Mouse (Mus musculus) midbrain, postnatal 0 days (tissue): ENCODE measurements around the gene Tbc1d10b. TPM values are rescaled to one million over a fixed set of nuclear protein-coding genes. Genes with fewer than 3 reads are reported as not detected.

Experiments used
- ATAC-seq: fragments of 200-750 bp; cut with Nextera tagmentation; 2 replicates; pipeline ENCODE4 v1.8.0; 2017; ENCODE audit warnings: moderate number of reproducible peaks, mild to moderate bottlenecking, moderate TSS enrichment, moderate library complexity; ENCODE audit not compliant: low FRiP score
- DNase-seq: peaks from one replicate; pipeline ENCODE4 v3.0.0-alpha.2; 2015; ENCODE audit warnings: low spot score
- H3K27ac ChIP-seq: fragments of 300-500 bp; sonication (generic); 2 replicates; pipeline ENCODE4 v1.5.1; 2014; ENCODE audit warnings: low read depth, mild to moderate bottlenecking, low read length, mixed read lengths
- H3K27me3 ChIP-seq: fragments of 300-500 bp; sonication (generic); 2 replicates; pipeline ENCODE4 v1.6.1; 2014; ENCODE audit warnings: low read length, control low read depth, mixed read lengths; ENCODE audit not compliant: insufficient read depth
- H3K36me3 ChIP-seq: fragments of 300-500 bp; sonication (generic); 2 replicates; pipeline ENCODE4 v1.6.1; 2014; ENCODE audit warnings: low read length, control low read depth, mixed read lengths; ENCODE audit not compliant: insufficient read depth
- H3K4me1 ChIP-seq: fragments of 300-500 bp; sonication (generic); 2 replicates; pipeline ENCODE4 v1.6.1; 2014; ENCODE audit warnings: mild to moderate bottlenecking, control low read depth, antibody characterized with exemption, low read length, mixed read lengths; ENCODE audit not compliant: insufficient read depth
- H3K4me2 ChIP-seq: fragments of 300-500 bp; sonication (generic); 2 replicates; pipeline ENCODE4 v1.6.1; 2014; ENCODE audit warnings: low read depth, mild to moderate bottlenecking, low read length, mixed read lengths; ENCODE audit not compliant: poor library complexity, severe bottlenecking
- H3K4me3 ChIP-seq: fragments of 300-500 bp; sonication (generic); 2 replicates; pipeline ENCODE4 v1.5.1; 2014; ENCODE audit warnings: low read depth, mild to moderate bottlenecking, low read length, moderate library complexity
- H3K9ac ChIP-seq: fragments of 300-500 bp; sonication (generic); replicated peaks from 2 replicates; pipeline ENCODE4 v1.6.1; 2014; ENCODE audit warnings: mild to moderate bottlenecking, low read length, moderate library complexity, mixed read lengths; ENCODE audit not compliant: poor library complexity, severe bottlenecking
- H3K9me3 ChIP-seq: fragments of 300-500 bp; sonication (generic); 2 replicates; pipeline ENCODE4 v1.6.1; 2016; ENCODE audit warnings: low read length, control low read depth
- CTCF ChIP-seq: IDR thresholded peaks from 2 replicates; pipeline ENCODE4 v1.5.1; 2016; ENCODE audit warnings: antibody characterized with exemption, mild to moderate bottlenecking
- WGBS: fragments of 180-500 bp; shearing (Covaris S2); extraction: QIAGEN DNeasy Blood & Tissue Kit; methylation state at CpG from one replicate; pipeline ENCODE4 v1.1.7; 2014; 5-methylcytosine and 5-hydroxymethylcytosine counted together
- polyA plus RNA-seq: library from polyadenylated mRNA; unstranded; fragments of >200 nt; fragmentation: Nextera tagmentation; extraction: Ambion mirVana; gene quantifications from 2 replicates; pipeline ENCODE4 v1.2.1, GENCODE M21; 2015
- total RNA-seq: library from RNA; depleted of rRNA; stranded (reverse); fragments of >200 nt; gene quantifications from 2 replicates; pipeline ENCODE4 v1.2.3, GENCODE M21; 2014; rRNA removed

Gene Tbc1d10b
- total and polyA plus RNA-seq, 2 experiments from 2014 or later, result 28.7 to 72.3 TPM

- no peak for TF ChIP-seq CTCF
- Histone ChIP-seq H3K4me3 (no peak overlapping the region), H3K9me3 (no peaks in the 10 kb centered on the region), H3K4me2 (no peak overlapping the region), H3K9ac (no peak overlapping the region), H3K27ac (no peak overlapping the region), H3K4me1 (no peaks in the 10 kb centered on the region), H3K36me3 (no peaks in the 10 kb centered on the region), H3K27me3 (no peaks in the 10 kb centered on the region)
- ATAC-seq, result no peak
- DNase-seq, result no peak
- 84% methylated on average over 4 of the region's 4 CpGs for WGBS
Measured at GRCm38 (mm10) chr7:127157548-127157947, 50.7 kb downstream of the Tbc1d10b start.

DNA sequence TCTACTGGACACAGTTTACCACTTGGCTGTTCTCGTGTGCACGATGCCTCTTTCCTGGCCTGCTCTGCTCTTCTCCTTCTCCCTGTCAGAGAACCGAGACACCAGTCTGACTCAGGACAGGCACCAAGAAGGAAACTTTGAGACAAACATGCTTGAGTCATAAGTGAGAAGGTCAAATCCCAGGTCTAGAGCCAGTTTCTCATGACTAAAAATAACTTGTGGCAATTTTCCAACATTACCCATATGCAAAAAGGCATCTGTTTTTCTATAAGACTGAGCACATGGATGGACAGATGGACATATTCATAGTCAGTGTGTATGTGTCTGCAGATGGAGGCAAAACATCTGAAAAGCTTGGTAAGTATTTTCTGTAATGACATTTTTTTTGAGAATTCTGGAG lies 54.8 kb downstream of the Tbc1d10b start:
- no peak overlapping the region for H3K4me3 ChIP-seq
- 89% methylated on average over 3 of the region's 3 CpGs for WGBS

GRCm38 (mm10) chr7:127152464-127152863 lies 55.8 kb downstream of the Tbc1d10b start:
- H3K9ac ChIP-seq, result no peak overlapping the region
- no peaks in the 10 kb centered on the region for H3K9me3 ChIP-seq
- H3K4me1 ChIP-seq, result no peaks in the 10 kb centered on the region
- DNase-seq, result no peak
- H3K36me3 ChIP-seq, result no peaks in the 10 kb centered on the region
- no peak overlapping the region for H3K27ac ChIP-seq
- no peak for TF ChIP-seq CTCF
- no peak for ATAC-seq
- H3K4me2 ChIP-seq, result no peak overlapping the region
- WGBS, result 91% methylated on average over 6 of the region's 6 CpGs
- no peaks in the 10 kb centered on the region for H3K27me3 ChIP-seq
- H3K4me3 ChIP-seq, result no peak overlapping the region

More for the DNA sequence above, 54.8 kb downstream of the Tbc1d10b start:
- no peak for ATAC-seq
- Histone ChIP-seq H3K27me3 (no peaks in the 10 kb centered on the region), H3K4me2 (no peak overlapping the region), H3K9ac (no peak overlapping the region), H3K4me1 (no peaks in the 10 kb centered on the region), H3K36me3 (no peaks in the 10 kb centered on the region), H3K27ac (no peak overlapping the region), H3K9me3 (no peaks in the 10 kb centered on the region)
- no peak for TF ChIP-seq CTCF
- no peak for DNase-seq

GRCm38 (mm10) chr7:127147901-127148300 lies 60.4 kb downstream of the Tbc1d10b start:
- WGBS, result 76% methylated on average over 3 of the region's 3 CpGs
- H3K27ac ChIP-seq, result no peak overlapping the region
- no peak overlapping the region for H3K4me3 ChIP-seq

More at GRCm38 (mm10) chr7:127147901-127148300, 60.4 kb downstream of the Tbc1d10b start:
- H3K27me3 ChIP-seq, result no peaks in the 10 kb centered on the region
- no peak for TF ChIP-seq CTCF
- DNase-seq, result no peak
- no peak overlapping the region for H3K4me2 ChIP-seq
- H3K36me3 ChIP-seq, result no peaks in the 10 kb centered on the region
- no peak overlapping the region for H3K9ac ChIP-seq
- no peak for ATAC-seq
- H3K4me1 ChIP-seq, result no peaks in the 10 kb centered on the region
- no peaks in the 10 kb centered on the region for H3K9me3 ChIP-seq

Other genes starting within 250 kb of the Tbc1d10b start
- 193 and 244 TPM in 2 replicates for gene Cdipt, start 232.6 kb downstream of the Tbc1d10b start, total RNA-seq
- gene Cdipt, start 232.6 kb downstream of the Tbc1d10b start, polyA plus RNA-seq, result 142 and 157 TPM in 2 replicates
- not detected in 2 replicates for gene Cdiptos, start 232.4 kb downstream of the Tbc1d10b start, total RNA-seq
- 0.72 and 0.79 TPM in 2 replicates for gene Cdiptos, start 232.4 kb downstream of the Tbc1d10b start, polyA plus RNA-seq
- gene Mvp, start 193.8 kb downstream of the Tbc1d10b start, total RNA-seq, result 4.2 and 7.2 TPM in 2 replicates
- gene Mvp, start 193.8 kb downstream of the Tbc1d10b start, polyA plus RNA-seq, result 3.9 and 4.4 TPM in 2 replicates
- 2.4 TPM in 1 of 2 replicates, not detected in the other for gene Pagr1b, start 192.0 kb downstream of the Tbc1d10b start, total RNA-seq
- 0.66 TPM in 1 of 2 replicates, not detected in the other for gene Pagr1b, start 192.0 kb downstream of the Tbc1d10b start, polyA plus RNA-seq
- 5.3 TPM in 1 of 2 replicates, not detected in the other for gene Pagr1a, start 191.1 kb downstream of the Tbc1d10b start, total RNA-seq
- gene Pagr1a, start 191.1 kb downstream of the Tbc1d10b start, polyA plus RNA-seq, result 33.1 and 41.1 TPM in 2 replicates
- 52.3 and 55.5 TPM in 2 replicates for gene Gm42742, start 187.4 kb downstream of the Tbc1d10b start, total RNA-seq
- 45.3 and 55.5 TPM in 2 replicates for gene Gm42742, start 187.4 kb downstream of the Tbc1d10b start, polyA plus RNA-seq
- gene Prrt2, start 187.3 kb downstream of the Tbc1d10b start, total RNA-seq, result 102 and 155 TPM in 2 replicates
- gene Prrt2, start 187.3 kb downstream of the Tbc1d10b start, polyA plus RNA-seq, result 109 and 124 TPM in 2 replicates
- gene Maz, start 181.4 kb downstream of the Tbc1d10b start, total RNA-seq, result 223 and 245 TPM in 2 replicates
- gene Maz, start 181.4 kb downstream of the Tbc1d10b start, polyA plus RNA-seq, result 68.3 and 68.6 TPM in 2 replicates
- gene Kif22, start 166.0 kb downstream of the Tbc1d10b start, total RNA-seq, result 2.9 and 4.2 TPM in 2 replicates
- gene Kif22, start 166.0 kb downstream of the Tbc1d10b start, polyA plus RNA-seq, result 11.3 and 11.5 TPM in 2 replicates
- 0.49 TPM in 1 of 2 replicates, not detected in the other for gene Zg16, start 121.1 kb downstream of the Tbc1d10b start, total RNA-seq
- not detected in 2 replicates for gene Zg16, start 121.1 kb downstream of the Tbc1d10b start, polyA plus RNA-seq
- 2.3 and 5.9 TPM in 2 replicates for gene AI467606, start 117.1 kb downstream of the Tbc1d10b start, total RNA-seq
- gene AI467606, start 117.1 kb downstream of the Tbc1d10b start, polyA plus RNA-seq, result 1.4 and 1.9 TPM in 2 replicates
- gene Qprt, start 86.2 kb downstream of the Tbc1d10b start, total RNA-seq, result 1.9 TPM in 2 replicates
- gene Qprt, start 86.2 kb downstream of the Tbc1d10b start, polyA plus RNA-seq, result 1.7 and 1.8 TPM in 2 replicates
- gene Spn, start 70.6 kb downstream of the Tbc1d10b start, total RNA-seq, result 0.16 TPM in 1 of 2 replicates, not detected in the other
- not detected in 2 replicates for gene Spn, start 70.6 kb downstream of the Tbc1d10b start, polyA plus RNA-seq
- gene Cd2bp2, start 12.4 kb downstream of the Tbc1d10b start, total RNA-seq, result 85.7 and 103 TPM in 2 replicates
- gene Cd2bp2, start 12.4 kb downstream of the Tbc1d10b start, polyA plus RNA-seq, result 62.6 and 64.8 TPM in 2 replicates
- 0.90 and 1.4 TPM in 2 replicates for gene Mylpf, start 422 bp upstream of the Tbc1d10b start, total RNA-seq
- 1.5 and 2.2 TPM in 2 replicates for gene Mylpf, start 422 bp upstream of the Tbc1d10b start, polyA plus RNA-seq
- gene Zfp553, start 24.6 kb upstream of the Tbc1d10b start, total RNA-seq, result 37.4 and 39.6 TPM in 2 replicates
- gene Zfp553, start 24.6 kb upstream of the Tbc1d10b start, polyA plus RNA-seq, result 32.3 TPM in 2 replicates
- gene Sept1, start 24.7 kb upstream of the Tbc1d10b start, total RNA-seq, result 0.22 and 3.7 TPM in 2 replicates
- 4.2 and 5.3 TPM in 2 replicates for gene Sept1, start 24.7 kb upstream of the Tbc1d10b start, polyA plus RNA-seq
- 76.8 and 94.5 TPM in 2 replicates for gene Zfp771, start 35.8 kb upstream of the Tbc1d10b start, total RNA-seq
- 80.2 and 83.8 TPM in 2 replicates for gene Zfp771, start 35.8 kb upstream of the Tbc1d10b start, polyA plus RNA-seq
- gene Dctpp1, start 52.2 kb upstream of the Tbc1d10b start, total RNA-seq, result 75.0 and 92.2 TPM in 2 replicates
- gene Dctpp1, start 52.2 kb upstream of the Tbc1d10b start, polyA plus RNA-seq, result 120 and 132 TPM in 2 replicates
- 70.0 and 79.3 TPM in 2 replicates for gene Sephs2, start 65.6 kb upstream of the Tbc1d10b start, total RNA-seq
- gene Sephs2, start 65.6 kb upstream of the Tbc1d10b start, polyA plus RNA-seq, result 95.1 and 95.2 TPM in 2 replicates
- 0.49 and 0.61 TPM in 2 replicates for gene Itgal, start 87.8 kb upstream of the Tbc1d10b start, total RNA-seq
- 0.22 TPM in 2 replicates for gene Itgal, start 87.8 kb upstream of the Tbc1d10b start, polyA plus RNA-seq
- gene Zfp768, start 137.1 kb upstream of the Tbc1d10b start, total RNA-seq, result 47.2 and 56.3 TPM in 2 replicates
- 12.7 and 14.9 TPM in 2 replicates for gene Zfp768, start 137.1 kb upstream of the Tbc1d10b start, polyA plus RNA-seq
- gene Zfp747, start 167.6 kb upstream of the Tbc1d10b start, total RNA-seq, result 8.3 and 8.6 TPM in 2 replicates
- gene Zfp747, start 167.6 kb upstream of the Tbc1d10b start, polyA plus RNA-seq, result 4.0 and 5.8 TPM in 2 replicates
- 4.0 and 4.1 TPM in 2 replicates for gene 9130019O22Rik, start 178.7 kb upstream of the Tbc1d10b start, total RNA-seq
- 1.4 and 2.0 TPM in 2 replicates for gene 9130019O22Rik, start 178.7 kb upstream of the Tbc1d10b start, polyA plus RNA-seq
- 8.5 and 9.1 TPM in 2 replicates for gene E430018J23Rik, start 185.2 kb upstream of the Tbc1d10b start, total RNA-seq
- 1.4 and 1.9 TPM in 2 replicates for gene E430018J23Rik, start 185.2 kb upstream of the Tbc1d10b start, polyA plus RNA-seq
- gene Zfp764, start 198.4 kb upstream of the Tbc1d10b start, total RNA-seq, result 4.7 and 6.7 TPM in 2 replicates
- 2.7 and 3.6 TPM in 2 replicates for gene Zfp764, start 198.4 kb upstream of the Tbc1d10b start, polyA plus RNA-seq
- 21.1 and 33.1 TPM in 2 replicates for gene Zfp688, start 213.6 kb upstream of the Tbc1d10b start, total RNA-seq
- 34.3 and 36.0 TPM in 2 replicates for gene Zfp688, start 213.6 kb upstream of the Tbc1d10b start, polyA plus RNA-seq
- gene Zfp689, start 240.7 kb upstream of the Tbc1d10b start, total RNA-seq, result 7.7 and 11.0 TPM in 2 replicates
- 7.3 and 8.0 TPM in 2 replicates for gene Zfp689, start 240.7 kb upstream of the Tbc1d10b start, polyA plus RNA-seq